Mouse (Mus musculus) right cerebral cortex, postnatal 4 days (tissue): ENCODE data around the gene Gtf3c5.

Experiments used
- DNase-seq: peaks from one replicate; pipeline ENCODE4 v3.0.0-alpha.2; 2022

Gene Gtf3c5

GRCm38 (mm10) chr2:28607341-28608165, 24.0 kb upstream of the Gtf3c5 start:
- no peak for DNase-seq

GRCm38 (mm10) chr2:28606601-28607340, 23.2 kb upstream of the Gtf3c5 start:
- no peak for DNase-seq

- DNase-seq = no peak
Observed at GRCm38 (mm10) chr2:28605789-28606541, 22.4 kb upstream of the Gtf3c5 start.

GRCm38 (mm10) chr2:28603542-28603941, 20.0 kb upstream of the Gtf3c5 start:
- no peak for DNase-seq

- no peak for DNase-seq
Observed at GRCm38 (mm10) chr2:28601720-28602590, 18.4 kb upstream of the Gtf3c5 start.

- no peak for DNase-seq
Observed at GRCm38 (mm10) chr2:28599569-28599900, 16.0 kb upstream of the Gtf3c5 start.

- DNase-seq = no peak
Observed at GRCm38 (mm10) chr2:28598692-28599568, 15.4 kb upstream of the Gtf3c5 start.

GRCm38 (mm10) chr2:28597733-28598547, 14.4 kb upstream of the Gtf3c5 start:
- DNase-seq = no peak

GRCm38 (mm10) chr2:28596998-28597397, 13.4 kb upstream of the Gtf3c5 start:
- DNase-seq = no peak

- DNase-seq = no peak
Observed at GRCm38 (mm10) chr2:28596021-28596420, 12.5 kb upstream of the Gtf3c5 start.

- peak; percentile 35 for DNase-seq
Observed at GRCm38 (mm10) chr2:28592809-28593208, 9.3 kb upstream of the Gtf3c5 start.

- no peak for DNase-seq
Observed at GRCm38 (mm10) chr2:28591479-28591878, 7.9 kb upstream of the Gtf3c5 start.

- DNase-seq = no peak
Observed at GRCm38 (mm10) chr2:28588574-28588973, 5.0 kb upstream of the Gtf3c5 start.

- no peak for DNase-seq
Observed at GRCm38 (mm10) chr2:28585730-28586129, 2.2 kb upstream of the Gtf3c5 start.

GRCm38 (mm10) chr2:28585043-28585571, 1.6 kb upstream of the Gtf3c5 start:
- peak; percentile 72 for DNase-seq

GRCm38 (mm10) chr2:28582647-28583353, 751 bp downstream of the Gtf3c5 start:
- DNase-seq = peak; percentile 89

- DNase-seq = peak; percentile 31
Observed at GRCm38 (mm10) chr2:28578003-28578402, 5.5 kb downstream of the Gtf3c5 start.

- no peak for DNase-seq
Observed at GRCm38 (mm10) chr2:28576815-28577214, 6.7 kb downstream of the Gtf3c5 start.

- DNase-seq = peak; percentile 28
Observed at GRCm38 (mm10) chr2:28575341-28575740, 8.2 kb downstream of the Gtf3c5 start.

GRCm38 (mm10) chr2:28569903-28570302, 13.6 kb downstream of the Gtf3c5 start:
- no peak for DNase-seq
